In genomic region chr5:122165233-122165915, GRCm38 (mm10) we compare ENCODE assay signal across 8 mouse cellular contexts. TPM values are rescaled to one million over a fixed set of nuclear protein-coding genes. Genes with fewer than 3 reads are reported as not detected.
A peak's percentile ranks its signal among the peaks of the same experiment; 100 is the strongest.
DNase-seq lines count a peak whose midpoint lies in the region; ATAC-seq lines count a peak whose summit lies in the region.

No protein-coding gene starts in this region.

- no peaks in the 10 kb centered on the region for H3K27me3 ChIP-seq in embryonic facial prominence, embryonic 12.5 days
- no peaks in the 10 kb centered on the region for H3K27me3 ChIP-seq in kidney, embryonic 16.5 days (ENCODE audit: insufficient read depth, low read length)

- DNase-seq in frontal cortex, postnatal 36 days (ENCODE audit: low spot score in 2 of 2), result peak; percentile 66 to 81
- DNase-seq in frontal cortex, postnatal 10 days (ENCODE audit: low spot score in 2 of 2), result no peak
- DNase-seq in 3134 (ENCODE audit: extremely low read depth, insufficient read length, low spot score), result peak; percentile 18
- DNase-seq in right cerebral cortex, postnatal 4 days, result peak; percentile 35

- H3K9me3 ChIP-seq in embryonic facial prominence, embryonic 12.5 days, result no peaks in the 10 kb centered on the region
- no peaks in the 10 kb centered on the region for H3K9me3 ChIP-seq in kidney, embryonic 16.5 days (ENCODE audit: low read length)

- 0 out of 2 replicates have a peak overlapping the region, but pooled peaks have one; percentile 3 for H3K4me2 ChIP-seq in embryonic facial prominence, embryonic 12.5 days (replicated peaks)
- H3K4me2 ChIP-seq in kidney, embryonic 16.5 days (replicated peaks; ENCODE audit: low read depth, low read length), result no peak overlapping the region

- peaks cover 54% of the 10 kb centered on the region for H3K4me1 ChIP-seq in embryonic facial prominence, embryonic 12.5 days
- H3K4me1 ChIP-seq in kidney, embryonic 16.5 days (ENCODE audit: insufficient read depth, low read length), result peaks cover 62% of the 10 kb centered on the region

- H3K36me3 ChIP-seq in embryonic facial prominence, embryonic 12.5 days, result peaks cover 74% of the 10 kb centered on the region
- peaks cover 50% of the 10 kb centered on the region for H3K36me3 ChIP-seq in kidney, embryonic 16.5 days (ENCODE audit: insufficient read depth, low read length)

- H3K27ac ChIP-seq in embryonic facial prominence, embryonic 12.5 days, result no peak overlapping the region
- H3K27ac ChIP-seq in kidney, embryonic 16.5 days (ENCODE audit: low read length), result peak overlapping the region; percentile 36

- H3K4me3 ChIP-seq in embryonic facial prominence, embryonic 12.5 days, result no peak overlapping the region
- H3K4me3 ChIP-seq in kidney, embryonic 16.5 days (ENCODE audit: low read length), result no peak overlapping the region

- 73% methylated on average over 6 of the region's 6 CpGs for WGBS in embryonic facial prominence, embryonic 12.5 days
- 49% methylated on average over 6 of the region's 6 CpGs for WGBS in kidney, embryonic 16.5 days

- no peak overlapping the region for H3K9ac ChIP-seq in embryonic facial prominence, embryonic 12.5 days
- H3K9ac ChIP-seq in kidney, embryonic 16.5 days (replicated peaks; ENCODE audit: low read length), result peak overlapping the region; percentile 48

- no peak for ATAC-seq in embryonic facial prominence, embryonic 12.5 days (ENCODE audit: insufficient number of reproducible peaks, insufficient read depth, low FRiP score, low TSS enrichment)
- ATAC-seq in kidney, embryonic 16.5 days (ENCODE audit: low FRiP score, low TSS enrichment), result no peak
- no peak for ATAC-seq in erythroid progenitor cell, adult 5-6 weeks (replicated peaks; ENCODE audit: low FRiP score, poor library complexity, severe bottlenecking)
- ATAC-seq in activated CD4-positive, CD25-positive, alpha-beta regulatory T cell, adult 4 months, result no peak

RNA-seq across cellular contexts. Expression of gene Ppp1cc, which starts 7.3 kb away (rescaled TPM):
- 307 and 312 TPM in 2 replicates for polyA plus RNA-seq in embryonic facial prominence, embryonic 12.5 days (2016; fragmentation: Nextera tagmentation; extraction: Ambion mirVana)
- 269 and 277 TPM in 2 replicates for polyA plus RNA-seq in kidney, embryonic 16.5 days (2015; fragmentation: Nextera tagmentation; extraction: Ambion mirVana)
- total RNA-seq in erythroid progenitor cell, adult 5-6 weeks (2015; ENCODE audit: low replicate concordance), result 310 and 340 TPM in 2 replicates
- total RNA-seq in erythroid progenitor cell, adult 5-6 weeks (2017; ENCODE audit: low replicate concordance), result 91.1 and 263 TPM in 2 replicates
- polyA plus RNA-seq in activated CD4-positive, CD25-positive, alpha-beta regulatory T cell, adult 4 months (2017; shearing (Covaris generic)), result 10 to 100 TPM; 44.5 to 70.3 TPM

RNA-seq across cellular contexts. Expression of gene Ccdc63, which starts 24.8 kb away (rescaled TPM):
- polyA plus RNA-seq in embryonic facial prominence, embryonic 12.5 days (2016; fragmentation: Nextera tagmentation; extraction: Ambion mirVana), result not detected in 2 replicates
- 0.15 TPM in 1 of 2 replicates, not detected in the other for polyA plus RNA-seq in kidney, embryonic 16.5 days (2015; fragmentation: Nextera tagmentation; extraction: Ambion mirVana)
- total RNA-seq in erythroid progenitor cell, adult 5-6 weeks (2015; ENCODE audit: low replicate concordance), result not detected in 2 replicates
- not detected in 2 replicates for total RNA-seq in erythroid progenitor cell, adult 5-6 weeks (2017; ENCODE audit: low replicate concordance)
- polyA plus RNA-seq in activated CD4-positive, CD25-positive, alpha-beta regulatory T cell, adult 4 months (2017; shearing (Covaris generic)), result 1 to 10 TPM in 1 of 2 experiments, not detected in 1; 1.0 TPM

RNA-seq across cellular contexts. Expression of gene Hvcn1, which starts 41.2 kb away (rescaled TPM):
- 11.7 and 13.0 TPM in 2 replicates for polyA plus RNA-seq in embryonic facial prominence, embryonic 12.5 days (2016; fragmentation: Nextera tagmentation; extraction: Ambion mirVana)
- polyA plus RNA-seq in kidney, embryonic 16.5 days (2015; fragmentation: Nextera tagmentation; extraction: Ambion mirVana), result 14.5 and 14.6 TPM in 2 replicates
- 24.9 and 29.8 TPM in 2 replicates for total RNA-seq in erythroid progenitor cell, adult 5-6 weeks (2015; ENCODE audit: low replicate concordance)
- 15.7 and 17.3 TPM in 2 replicates for total RNA-seq in erythroid progenitor cell, adult 5-6 weeks (2017; ENCODE audit: low replicate concordance)
- polyA plus RNA-seq in activated CD4-positive, CD25-positive, alpha-beta regulatory T cell, adult 4 months (2017; shearing (Covaris generic)), result 10 to 100 TPM; 39.5 to 46.5 TPM

Comparison
In these comparisons a context has a peak if more than half of its experiments do, and no peak if none do; other contexts are left out.
1. DNase-seq: peak in frontal cortex, postnatal 36 days (2 of 2), 3134 (single experiment) and right cerebral cortex, postnatal 4 days (single experiment); none in frontal cortex, postnatal 10 days (0 of 2).